ENCODE assay signal across 17 mouse cellular contexts in genomic region chr5:4893206-4893851, GRCm38 (mm10).
DNase-seq lines count a peak whose midpoint lies in the region; ATAC-seq lines count a peak whose summit lies in the region.
"Had no signal": no experiment of that assay in that cellular context is flagged by ENCODE, and none has a peak within 500 bp of the region (broad histone marks: within the 10 kb centered on the region; RNA-seq: fewer than 3 reads in every experiment).

No protein-coding gene starts in this region.

- H3K9me3 ChIP-seq in hindbrain, embryonic 12.5 days (replicated peaks), result no peaks in the 10 kb centered on the region; the same call in 1 of the 2 replicates
- H3K9me3 ChIP-seq in hindbrain, embryonic 11.5 days (ENCODE audit: control insufficient read depth, low read length), result no peaks in the 10 kb centered on the region
- H3K9me3 ChIP-seq in lung, embryonic 16.5 days (ENCODE audit: control insufficient read depth, low read length), result no peaks in the 10 kb centered on the region
- H3K9me3 ChIP-seq in embryonic facial prominence, embryonic 12.5 days, result no peaks in the 10 kb centered on the region
- H3K9me3 ChIP-seq in midbrain, embryonic 14.5 days (ENCODE audit: control insufficient read depth, low read length), result no peaks in the 10 kb centered on the region
- H3K9me3 ChIP-seq: heart, embryonic 13.5 days; megakaryocyte, embryonic 14.5 days; neural tube, embryonic 12.5 days had no signal

- H3K4me3 ChIP-seq in hindbrain, embryonic 12.5 days, result no peak overlapping the region
- H3K4me3 ChIP-seq in hindbrain, embryonic 11.5 days (ENCODE audit: low read depth, low read length), result no peak overlapping the region
- no peak overlapping the region for H3K4me3 ChIP-seq in lung, embryonic 16.5 days (ENCODE audit: low read length)
- no peak overlapping the region for H3K4me3 ChIP-seq in embryonic facial prominence, embryonic 12.5 days
- H3K4me3 ChIP-seq in midbrain, embryonic 14.5 days (replicated peaks; ENCODE audit: low read depth, low read length), result no peak overlapping the region
- H3K4me3 ChIP-seq: heart, embryonic 13.5 days; megakaryocyte, embryonic 14.5 days; neural tube, embryonic 12.5 days had no signal

- ATAC-seq in hindbrain, embryonic 12.5 days (ENCODE audit: low FRiP score), result no peak
- ATAC-seq in hindbrain, embryonic 11.5 days (ENCODE audit: low FRiP score), result no peak
- peak; percentile 64 for ATAC-seq in lung, embryonic 16.5 days (ENCODE audit: low read depth)
- ATAC-seq in embryonic facial prominence, embryonic 12.5 days (ENCODE audit: insufficient number of reproducible peaks, insufficient read depth, low FRiP score, low TSS enrichment), result no peak
- ATAC-seq in midbrain, embryonic 14.5 days (ENCODE audit: low FRiP score, low TSS enrichment), result no peak

- no peaks in the 10 kb centered on the region for H3K27me3 ChIP-seq in hindbrain, embryonic 12.5 days
- no peaks in the 10 kb centered on the region for H3K27me3 ChIP-seq in hindbrain, embryonic 11.5 days (ENCODE audit: control insufficient read depth, insufficient read depth, low read length)
- H3K27me3 ChIP-seq in lung, embryonic 16.5 days (ENCODE audit: control insufficient read depth, insufficient read depth, low read depth, low read length), result no peaks in the 10 kb centered on the region
- no peaks in the 10 kb centered on the region for H3K27me3 ChIP-seq in embryonic facial prominence, embryonic 12.5 days
- no peaks in the 10 kb centered on the region for H3K27me3 ChIP-seq in midbrain, embryonic 14.5 days (ENCODE audit: control insufficient read depth, insufficient read depth, low read length)
- H3K27me3 ChIP-seq: heart, embryonic 13.5 days; megakaryocyte, embryonic 14.5 days; neural tube, embryonic 12.5 days had no signal

- peaks cover 2% of the 10 kb centered on the region; the same call in 1 of the 2 replicates for H3K4me1 ChIP-seq in hindbrain, embryonic 12.5 days
- no peaks in the 10 kb centered on the region for H3K4me1 ChIP-seq in hindbrain, embryonic 11.5 days (replicated peaks; ENCODE audit: control insufficient read depth, insufficient read depth, low read length)
- 0 out of 2 replicates have a peak, but pooled peaks cover 1% of the 10 kb centered on the region for H3K4me1 ChIP-seq in lung, embryonic 16.5 days (replicated peaks; ENCODE audit: control insufficient read depth, insufficient read depth, low read length)
- H3K4me1 ChIP-seq in embryonic facial prominence, embryonic 12.5 days, result peaks cover 24% of the 10 kb centered on the region
- H3K4me1 ChIP-seq in midbrain, embryonic 14.5 days (ENCODE audit: control insufficient read depth, insufficient read depth, low read length), result peaks cover 22% of the 10 kb centered on the region

- no peak overlapping the region for H3K4me2 ChIP-seq in hindbrain, embryonic 12.5 days (replicated peaks)
- no peak overlapping the region for H3K4me2 ChIP-seq in hindbrain, embryonic 11.5 days (replicated peaks; ENCODE audit: low read depth, low read length)
- no peak overlapping the region for H3K4me2 ChIP-seq in lung, embryonic 16.5 days (ENCODE audit: low read depth, low read length)
- no peak overlapping the region for H3K4me2 ChIP-seq in embryonic facial prominence, embryonic 12.5 days (replicated peaks)
- H3K4me2 ChIP-seq in midbrain, embryonic 14.5 days (ENCODE audit: low read length), result peak overlapping the region; percentile 15; the same call in 1 of the 2 replicates
- H3K4me2 ChIP-seq: heart, embryonic 13.5 days; neural tube, embryonic 12.5 days had no signal

- 72% methylated on average over 5 of the region's 5 CpGs for WGBS in hindbrain, embryonic 12.5 days
- WGBS in hindbrain, embryonic 11.5 days, result 86% methylated on average over 5 of the region's 5 CpGs
- 46% methylated on average over 5 of the region's 5 CpGs for whole genome bisulfite sequencing in lung, embryonic 16.5 days
- WGBS in embryonic facial prominence, embryonic 12.5 days, result 48% methylated on average over 5 of the region's 5 CpGs
- WGBS in midbrain, embryonic 14.5 days, result 63% methylated on average over 5 of the region's 5 CpGs

- no peaks in the 10 kb centered on the region for H3K36me3 ChIP-seq in hindbrain, embryonic 12.5 days
- H3K36me3 ChIP-seq in hindbrain, embryonic 11.5 days (ENCODE audit: control insufficient read depth, insufficient read depth, low read length), result no peaks in the 10 kb centered on the region
- 0 out of 2 replicates have a peak, but pooled peaks cover 3% of the 10 kb centered on the region for H3K36me3 ChIP-seq in lung, embryonic 16.5 days (ENCODE audit: control insufficient read depth, insufficient read depth, low read length)
- H3K36me3 ChIP-seq in embryonic facial prominence, embryonic 12.5 days, result no peaks in the 10 kb centered on the region
- H3K36me3 ChIP-seq in midbrain, embryonic 14.5 days (ENCODE audit: control insufficient read depth, insufficient read depth, low read length), result no peaks in the 10 kb centered on the region
- H3K36me3 ChIP-seq: heart, embryonic 13.5 days; neural tube, embryonic 12.5 days had no signal

- no peak overlapping the region for H3K9ac ChIP-seq in hindbrain, embryonic 12.5 days
- H3K9ac ChIP-seq in hindbrain, embryonic 11.5 days (ENCODE audit: low read depth, low read length), result no peak overlapping the region
- H3K9ac ChIP-seq in lung, embryonic 16.5 days (ENCODE audit: low read length), result no peak overlapping the region
- H3K9ac ChIP-seq in embryonic facial prominence, embryonic 12.5 days, result no peak overlapping the region
- H3K9ac ChIP-seq in midbrain, embryonic 14.5 days (replicated peaks; ENCODE audit: low read length), result no peak overlapping the region
- H3K9ac ChIP-seq: heart, embryonic 13.5 days; liver, embryonic 14.5 days; neural tube, embryonic 12.5 days had no signal

- H3K27ac ChIP-seq in hindbrain, embryonic 12.5 days, result peak overlapping the region; percentile 17; the same call in 1 of the 2 replicates
- no peak overlapping the region for H3K27ac ChIP-seq in hindbrain, embryonic 11.5 days (ENCODE audit: low read depth, low read length)
- H3K27ac ChIP-seq in lung, embryonic 16.5 days (ENCODE audit: low read length), result peak overlapping the region; percentile 73; the same call in 1 of the 2 replicates
- peak overlapping the region; percentile 73 for H3K27ac ChIP-seq in embryonic facial prominence, embryonic 12.5 days
- H3K27ac ChIP-seq in midbrain, embryonic 14.5 days (replicated peaks; ENCODE audit: low read depth, low read length), result peak overlapping the region; percentile 85
- H3K27ac ChIP-seq: heart, embryonic 13.5 days; liver, embryonic 14.5 days; neural tube, embryonic 12.5 days had no signal

- no peak for DNase-seq in hindbrain, embryonic 11.5 days (ENCODE audit: low spot score)
- DNase-seq in lung, postnatal 4 days, result no peak
- DNase-seq in midbrain, embryonic 14.5 days, result peak; percentile 64
- no peak for DNase-seq in cerebellum, postnatal 25 days
- no peak for DNase-seq in adrenal gland, adult 18-20 months (ENCODE audit: low spot score in 2 of 2)
- DNase-seq: adrenal gland, adult 8-10 months; B cell, adult 2 months; cerebellum, adult 9-11 months; kidney, adult 9 months; retina, postnatal 1 day had no signal
